Mouse (Mus musculus) ZHBTc4 (cell line): ENCODE data around the gene Tsc22d2.
"Not testable (repeated sequence)": the region's sequence is repeated elsewhere in the genome, so short reads cannot be mapped to it uniquely, and the experiment has no call there.

Experiments used
- DNase-seq: peaks from one replicate; pipeline ENCODE4 v3.0.0-alpha.2; 2011; ENCODE audit warnings: low read depth, low spot score

The Tsc22d2 gene

GRCm38 (mm10) chr3:58428861-58429260 is 14.3 kb downstream of the Tsc22d2 start:
- no peak for DNase-seq

DNA sequence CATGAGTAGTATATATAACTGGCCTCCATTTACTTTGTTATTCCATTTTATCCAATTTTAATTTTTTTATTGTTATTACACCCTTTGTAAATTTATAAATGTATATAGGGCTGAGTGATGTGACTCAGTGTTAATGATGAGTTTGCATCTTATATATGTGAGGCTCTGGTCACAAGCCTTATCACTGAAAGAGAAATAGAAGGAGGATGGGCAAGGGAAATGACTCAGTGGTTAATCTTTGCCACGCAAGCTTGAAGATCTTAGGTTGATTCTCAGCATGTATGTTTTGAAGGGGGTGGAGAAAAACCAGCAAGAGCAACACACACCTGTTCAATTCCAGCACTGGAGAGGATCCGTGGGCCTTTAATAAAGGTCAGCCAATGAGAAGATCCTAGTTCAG is 19.9 kb downstream of the Tsc22d2 start:
- DNase-seq = no peak

DNA sequence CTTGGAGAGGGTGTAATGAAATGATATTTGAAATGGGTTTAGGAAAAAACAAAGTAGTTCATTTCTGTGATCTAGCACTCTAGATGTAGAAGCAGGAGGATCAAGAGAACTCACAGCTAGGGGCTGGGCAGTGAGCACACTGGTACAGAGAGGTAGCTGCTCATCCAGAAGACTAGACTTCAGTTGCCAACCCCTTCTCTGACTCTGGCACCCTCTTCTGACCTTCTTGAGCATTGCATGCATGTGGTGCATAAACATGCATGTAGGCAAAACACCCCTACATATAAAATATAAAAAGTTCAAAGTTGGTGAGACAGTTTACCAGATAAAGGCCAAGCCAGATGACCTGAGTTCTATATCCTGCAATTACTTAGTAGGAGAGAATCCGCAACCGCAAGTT is 33.7 kb downstream of the Tsc22d2 start:
- DNase-seq = peak; percentile 60

DNA sequence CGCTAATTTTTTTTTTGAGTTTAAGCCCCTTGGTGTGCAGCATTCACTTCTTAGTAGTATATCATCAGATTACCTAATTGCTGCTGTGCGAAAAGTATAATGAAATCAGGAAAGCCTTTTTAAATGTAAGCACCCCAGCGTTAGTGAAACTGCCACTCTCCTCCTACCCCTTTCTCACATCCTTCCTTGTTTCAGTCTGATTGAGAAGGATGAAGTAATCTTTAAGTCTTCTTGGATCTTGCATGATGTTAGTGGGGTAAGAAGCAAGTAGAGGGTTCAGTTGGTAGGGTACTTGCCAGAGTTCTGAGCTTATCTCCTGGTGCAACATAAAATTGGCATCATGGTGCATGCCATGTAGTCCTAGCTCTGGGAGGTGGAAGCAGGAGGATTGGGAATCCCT is 35.0 kb downstream of the Tsc22d2 start:
- DNase-seq = no peak

DNA sequence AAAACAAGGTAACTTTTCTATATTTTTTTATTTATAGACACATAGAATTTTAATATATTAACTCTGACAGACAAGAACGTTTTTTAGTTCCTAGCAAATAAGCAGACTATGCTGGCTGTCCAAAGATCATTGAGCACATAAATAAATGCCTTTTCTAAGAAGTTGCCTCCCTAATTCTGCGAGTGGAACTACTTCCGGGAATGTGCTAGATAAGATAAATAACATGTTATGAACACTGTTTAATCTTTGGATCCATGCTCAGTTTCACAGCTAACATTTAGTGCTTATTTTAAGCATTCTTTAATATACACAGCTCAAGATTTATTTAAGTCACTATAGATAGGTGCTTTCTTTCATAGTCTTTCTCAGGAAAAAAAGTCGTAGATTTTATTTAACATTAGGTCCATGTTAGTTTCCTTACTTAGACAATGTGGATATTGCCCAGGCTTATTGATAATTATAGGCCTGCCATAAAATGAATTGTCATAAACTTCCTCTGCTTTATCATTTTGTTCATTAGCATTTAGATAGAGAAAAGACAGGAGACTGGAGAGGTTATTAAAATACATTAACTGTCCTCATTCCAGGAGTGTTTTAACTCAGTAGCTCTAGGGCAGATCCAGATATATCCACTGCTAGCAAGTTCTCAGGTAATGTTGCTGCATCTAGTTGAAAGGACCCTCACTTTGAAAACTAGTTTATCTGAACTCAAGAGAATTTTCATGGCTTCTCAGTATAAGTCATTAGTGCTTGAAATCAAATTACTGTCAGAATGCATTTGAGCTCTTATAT is 40.1 kb downstream of the Tsc22d2 start:
- DNase-seq = no peak

GRCm38 (mm10) chr3:58455255-58455654 is 40.7 kb downstream of the Tsc22d2 start:
- DNase-seq = no peak

DNA sequence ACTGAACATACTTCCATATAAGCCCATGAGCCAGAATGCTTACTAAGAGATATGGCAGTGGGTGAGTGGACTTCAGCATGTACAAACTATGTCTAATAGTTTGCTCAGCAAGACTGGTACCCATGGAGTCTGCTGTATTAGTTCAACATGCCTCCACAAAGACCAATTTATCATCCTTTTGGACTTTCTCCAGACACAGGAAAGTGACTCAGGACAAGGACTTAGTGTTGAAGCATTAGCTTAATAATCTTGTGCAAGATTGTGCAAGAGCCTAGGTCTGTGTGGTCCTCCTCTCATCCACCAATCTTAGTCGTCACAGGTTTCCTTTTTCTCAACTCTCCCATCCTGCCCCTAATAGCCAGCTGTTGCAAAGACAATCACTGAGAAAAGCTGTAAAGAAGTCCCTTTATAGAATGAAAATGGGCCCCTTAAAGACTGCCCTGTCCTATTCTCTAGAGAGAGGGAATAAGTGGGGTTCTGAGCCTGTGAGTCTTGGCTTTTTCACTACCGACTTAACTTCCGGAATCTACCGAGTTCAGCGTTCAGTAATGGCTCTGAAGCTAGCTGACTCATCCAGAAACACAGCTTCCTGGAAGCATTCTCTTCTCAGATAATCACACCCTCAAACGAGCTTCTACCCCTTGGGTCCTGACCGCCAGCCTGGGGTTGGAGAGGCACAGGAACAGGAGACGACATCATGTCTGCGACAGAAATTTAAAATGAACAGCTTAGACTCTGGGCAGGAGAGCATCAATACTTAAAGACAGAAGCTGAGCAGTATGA is 55.3 kb downstream of the Tsc22d2 start:
- no peak for DNase-seq

GRCm38 (mm10) chr3:58475298-58475697 is 60.8 kb downstream of the Tsc22d2 start:
- DNase-seq = not testable (repeated sequence)

- DNase-seq = no peak
These were observed 64.4 kb downstream of the Tsc22d2 start for GRCm38 (mm10) chr3:58478755-58479455.

DNA sequence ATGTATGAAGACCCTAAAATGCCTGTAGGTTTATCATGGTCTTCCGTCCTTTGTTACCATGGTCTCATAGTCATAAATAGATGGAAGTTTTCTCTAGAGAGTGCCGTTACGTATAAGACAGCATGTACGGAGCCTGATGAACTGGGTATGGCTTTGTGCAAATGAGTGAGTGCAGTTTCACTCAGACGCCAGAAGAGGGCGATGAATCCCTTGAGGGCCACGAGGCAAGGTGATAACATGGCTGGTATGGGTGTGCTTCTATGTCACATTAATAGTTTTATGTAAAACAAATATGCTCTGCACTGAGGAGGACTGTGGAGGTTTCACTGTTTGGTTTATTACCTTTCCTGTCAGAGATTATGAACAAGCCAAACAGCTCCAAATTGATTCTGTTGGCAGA is 71.4 kb downstream of the Tsc22d2 start:
- peak; percentile 77 for DNase-seq

DNA sequence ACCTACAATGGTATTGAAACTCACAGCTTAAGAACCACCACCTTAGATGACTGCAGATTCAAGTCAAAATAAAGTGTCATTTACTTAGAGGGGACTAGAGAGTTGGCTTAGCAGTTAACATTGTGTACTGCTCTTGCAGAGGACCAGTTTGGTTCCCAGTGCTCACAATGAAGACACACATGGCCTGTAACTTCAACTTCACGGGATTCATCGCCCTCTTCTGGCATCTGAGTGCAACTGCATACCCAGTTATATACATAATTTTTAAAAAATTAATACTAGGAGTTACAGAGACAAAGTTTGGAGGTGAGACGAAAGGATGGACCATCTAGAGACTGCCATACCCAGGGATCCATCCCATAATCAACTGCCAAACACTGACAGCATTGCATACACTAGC is 72.6 kb downstream of the Tsc22d2 start:
- peak; percentile 19 for DNase-seq

GRCm38 (mm10) chr3:58487999-58488775 is 73.7 kb downstream of the Tsc22d2 start:
- no peak for DNase-seq

- no peak for DNase-seq
These were observed 76.3 kb downstream of the Tsc22d2 start for GRCm38 (mm10) chr3:58490787-58491186.

- no peak for DNase-seq
These were observed 79.1 kb downstream of the Tsc22d2 start for GRCm38 (mm10) chr3:58493621-58494020.

DNA sequence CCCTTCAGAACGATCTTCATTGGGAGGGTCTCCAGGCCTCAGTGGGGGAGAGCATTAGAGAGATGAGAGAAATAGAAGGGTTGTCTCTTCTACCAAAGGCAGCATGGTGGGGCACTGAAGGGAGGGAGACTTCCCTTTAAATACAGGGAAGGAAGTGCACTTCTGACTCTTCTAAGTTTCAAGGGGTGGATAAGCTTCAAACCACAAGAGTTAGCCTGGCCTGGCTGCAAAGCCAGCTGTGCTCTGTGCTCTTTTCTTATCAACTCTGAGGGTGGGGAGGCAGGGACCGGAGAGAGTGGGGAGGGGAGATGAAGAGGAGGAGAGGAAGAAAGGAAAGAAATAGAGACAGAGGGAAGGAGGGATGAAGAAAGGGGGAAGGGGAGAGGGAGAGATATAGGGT is 87.4 kb downstream of the Tsc22d2 start:
- DNase-seq = no peak

DNA sequence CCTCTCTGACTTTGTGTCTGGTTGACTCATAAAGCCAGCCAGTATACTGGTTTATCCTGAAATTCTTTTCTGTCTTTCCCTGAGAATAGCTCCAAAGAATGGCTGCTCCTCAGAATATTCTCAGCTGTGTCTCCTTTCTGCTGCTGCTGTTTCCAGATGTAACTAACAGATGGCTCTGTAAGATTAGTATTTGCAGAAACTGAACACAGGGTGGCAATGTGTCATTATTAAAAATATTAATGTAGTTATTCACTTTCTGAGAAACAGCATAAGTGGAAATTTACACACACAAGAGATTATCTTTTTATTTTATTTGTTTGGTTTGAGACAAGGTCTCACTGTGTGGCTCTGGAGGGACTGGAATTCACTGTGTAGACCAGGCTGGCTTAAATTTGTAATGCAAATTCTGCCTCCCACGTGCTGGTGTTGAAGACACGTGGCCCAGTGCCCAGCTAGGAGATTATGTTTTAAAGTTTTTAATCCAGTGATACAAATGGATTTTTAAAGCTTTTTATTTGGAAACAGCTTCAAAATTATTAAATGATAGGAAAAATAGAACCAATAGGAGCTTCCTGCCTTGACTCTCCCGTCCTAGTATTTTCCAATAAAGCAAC is 89.3 kb downstream of the Tsc22d2 start:
- no peak for DNase-seq

DNA sequence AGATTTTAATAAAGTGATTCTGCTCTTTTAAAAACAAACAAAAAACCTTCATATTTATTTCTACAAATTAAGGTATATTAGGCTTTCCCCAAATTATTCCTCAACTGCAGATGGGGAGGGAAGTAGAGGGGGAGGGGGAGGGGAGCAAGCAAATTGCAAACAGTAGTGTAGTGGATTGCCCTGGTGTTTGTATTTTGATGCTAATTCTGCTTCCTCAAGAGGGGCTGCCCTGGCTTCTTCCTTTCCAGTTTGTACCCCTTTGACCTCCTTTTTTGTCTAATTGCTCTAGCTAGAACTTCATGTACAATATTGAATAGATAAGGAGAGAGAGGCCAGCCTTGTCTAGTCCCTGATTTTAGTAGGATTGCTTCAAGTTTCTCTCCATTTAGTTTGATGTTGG is 90.2 kb downstream of the Tsc22d2 start:
- DNase-seq = no peak

DNA sequence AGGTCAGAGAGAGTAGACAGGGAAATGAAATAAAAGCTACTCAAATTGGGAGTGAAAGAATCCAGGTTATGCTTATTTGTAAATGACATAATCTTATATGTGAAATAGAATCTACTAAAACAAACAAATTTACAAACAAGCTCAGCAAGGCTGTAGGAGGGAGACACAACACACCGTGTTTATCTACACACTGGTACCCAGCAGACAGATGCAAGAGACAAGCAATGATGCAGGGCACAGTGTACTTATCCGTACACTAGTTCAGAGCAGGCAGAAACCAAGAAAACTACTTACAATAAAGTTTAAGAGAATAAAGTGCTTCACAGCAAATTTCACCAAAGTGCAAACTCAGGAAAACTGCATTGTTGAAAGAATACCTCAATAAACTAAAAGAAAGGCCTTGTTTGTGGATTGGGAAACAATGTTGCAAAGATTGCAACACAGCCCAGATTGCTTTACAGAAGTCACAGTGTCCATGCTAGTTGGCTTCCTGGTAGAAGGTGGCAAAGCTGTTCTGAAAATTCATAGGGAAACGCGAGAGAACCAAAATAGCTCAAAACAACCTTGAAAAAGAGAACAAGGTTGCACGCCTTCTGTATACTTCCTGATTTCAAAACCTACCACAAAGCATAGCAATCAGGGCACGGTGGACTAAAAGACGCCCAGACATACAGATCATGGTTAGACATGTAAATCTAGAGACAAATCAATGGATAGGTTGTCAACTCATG is 93.7 kb downstream of the Tsc22d2 start:
- DNase-seq = no peak

- DNase-seq = peak; percentile 55
These were observed 97.1 kb downstream of the Tsc22d2 start for GRCm38 (mm10) chr3:58511581-58511980.

- DNase-seq = no peak
These were observed 98.2 kb downstream of the Tsc22d2 start for GRCm38 (mm10) chr3:58512740-58513139.
